Comparison of ENCODE assay signal across 8 mouse cellular contexts in the genomic region with DNA sequence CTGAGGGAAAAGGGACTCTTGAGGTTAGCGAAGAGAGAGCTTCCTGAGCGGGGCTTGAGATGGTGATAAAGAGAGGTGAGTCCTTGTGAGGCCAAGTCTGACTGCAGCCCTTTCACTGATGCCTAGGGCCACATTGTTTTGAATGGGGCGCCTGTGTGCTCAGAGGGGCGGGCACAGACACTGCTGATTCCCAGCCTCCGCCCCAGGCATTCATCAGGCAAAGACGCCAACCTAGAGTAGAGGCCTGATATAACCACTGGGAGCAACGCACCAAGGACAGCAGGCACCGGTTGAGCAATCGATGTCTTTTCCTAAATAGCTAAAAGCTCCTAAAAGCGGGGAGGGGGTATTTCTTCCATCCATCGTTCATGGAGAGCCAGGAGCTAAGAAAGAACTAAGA. TPM values are rescaled to one million over a fixed set of nuclear protein-coding genes. Genes with fewer than 3 reads are reported as not detected.
DNase-seq lines count a peak whose midpoint lies in the region; ATAC-seq and TF ChIP-seq lines count a peak whose summit lies in the region.

No protein-coding gene starts in this region.

- H3K4me3 ChIP-seq in forebrain, embryonic 12.5 days (replicated peaks) = no peak overlapping the region
- H3K4me3 ChIP-seq in forebrain, embryonic 14.5 days (ENCODE audit: low read depth, low read length) = no peak overlapping the region
- H3K4me3 ChIP-seq in lung, postnatal 0 days (ENCODE audit: low read depth, low read length) = no peak overlapping the region
- no peak overlapping the region for H3K4me3 ChIP-seq in forebrain, embryonic 15.5 days
- no peak overlapping the region for H3K4me3 ChIP-seq in neural tube, embryonic 15.5 days (replicated peaks)

- no peak for DNase-seq in forebrain, embryonic 14.5 days (ENCODE audit: low spot score)
- no peak for DNase-seq in lung, postnatal 0 days (ENCODE audit: low spot score)
- DNase-seq in lung, postnatal 4 days = no peak
- no peak for DNase-seq in gastrocnemius, postnatal 4 days (ENCODE audit: low spot score in 2 of 2)

- WGBS in forebrain, embryonic 12.5 days = 36% methylated on average over 11 of the region's 11 CpGs
- WGBS in forebrain, embryonic 14.5 days = 30% methylated on average over 11 of the region's 11 CpGs
- WGBS in lung, postnatal 0 days = 59% methylated on average over 11 of the region's 11 CpGs
- WGBS in forebrain, embryonic 15.5 days = 31% methylated on average over 11 of the region's 11 CpGs
- 36% methylated on average over 11 of the region's 11 CpGs for WGBS in neural tube, embryonic 15.5 days

- no peak for TF ChIP-seq EP300 in lung, postnatal 0 days (IDR thresholded peaks at IDR 0.05)

- H3K9ac ChIP-seq in forebrain, embryonic 12.5 days = peak overlapping the region; percentile 27; the same call in 1 of the 2 replicates
- H3K9ac ChIP-seq in forebrain, embryonic 14.5 days (ENCODE audit: low read length) = no peak overlapping the region
- no peak overlapping the region for H3K9ac ChIP-seq in lung, postnatal 0 days (replicated peaks; ENCODE audit: low read depth)
- H3K9ac ChIP-seq in forebrain, embryonic 15.5 days (replicated peaks) = no peak overlapping the region
- H3K9ac ChIP-seq in neural tube, embryonic 15.5 days (replicated peaks) = no peak overlapping the region

- no peaks in the 10 kb centered on the region for H3K9me3 ChIP-seq in forebrain, embryonic 12.5 days
- no peaks in the 10 kb centered on the region for H3K9me3 ChIP-seq in forebrain, embryonic 14.5 days (replicated peaks; ENCODE audit: control insufficient read depth, low read length)
- H3K9me3 ChIP-seq in lung, postnatal 0 days (ENCODE audit: low read length) = no peaks in the 10 kb centered on the region
- H3K9me3 ChIP-seq in forebrain, embryonic 15.5 days = no peaks in the 10 kb centered on the region
- no peaks in the 10 kb centered on the region for H3K9me3 ChIP-seq in neural tube, embryonic 15.5 days (replicated peaks)

- peaks cover 16% of the 10 kb centered on the region for H3K4me1 ChIP-seq in forebrain, embryonic 12.5 days
- H3K4me1 ChIP-seq in forebrain, embryonic 14.5 days (ENCODE audit: control insufficient read depth, insufficient read depth, low read length) = no peaks in the 10 kb centered on the region
- H3K4me1 ChIP-seq in lung, postnatal 0 days (ENCODE audit: insufficient read depth, low read depth, low read length) = no peaks in the 10 kb centered on the region
- peaks cover 8% of the 10 kb centered on the region for H3K4me1 ChIP-seq in forebrain, embryonic 15.5 days
- H3K4me1 ChIP-seq in neural tube, embryonic 15.5 days = peaks cover 8% of the 10 kb centered on the region

- H3K27ac ChIP-seq in forebrain, embryonic 12.5 days = no peak overlapping the region
- no peak overlapping the region for H3K27ac ChIP-seq in forebrain, embryonic 14.5 days (ENCODE audit: low read depth, low read length)
- no peak overlapping the region for H3K27ac ChIP-seq in lung, postnatal 0 days (ENCODE audit: low read length)
- H3K27ac ChIP-seq in forebrain, embryonic 15.5 days (replicated peaks) = no peak overlapping the region
- H3K27ac ChIP-seq in neural tube, embryonic 15.5 days (replicated peaks) = no peak overlapping the region

- peaks cover 10% of the 10 kb centered on the region; the same call in 1 of the 2 replicates for H3K27me3 ChIP-seq in forebrain, embryonic 12.5 days
- no peaks in the 10 kb centered on the region for H3K27me3 ChIP-seq in forebrain, embryonic 14.5 days (replicated peaks; ENCODE audit: control insufficient read depth, insufficient read depth, low read length)
- H3K27me3 ChIP-seq in lung, postnatal 0 days (replicated peaks; ENCODE audit: insufficient read depth, low read length) = no peaks in the 10 kb centered on the region
- H3K27me3 ChIP-seq in forebrain, embryonic 15.5 days = no peaks in the 10 kb centered on the region
- H3K27me3 ChIP-seq in neural tube, embryonic 15.5 days (replicated peaks) = peaks cover 12% of the 10 kb centered on the region; the same call in 1 of the 2 replicates

- ATAC-seq in forebrain, embryonic 12.5 days (ENCODE audit: low FRiP score) = no peak
- ATAC-seq in forebrain, embryonic 14.5 days = no peak
- ATAC-seq in lung, postnatal 0 days = no peak
- ATAC-seq in forebrain, embryonic 15.5 days (replicated peaks) = no peak
- ATAC-seq in neural tube, embryonic 15.5 days (ENCODE audit: low FRiP score) = no peak
- no peak for ATAC-seq in monocyte, adult 5-6 weeks (replicated peaks; ENCODE audit: insufficient number of reproducible peaks, low FRiP score, low TSS enrichment, poor library complexity, severe bottlenecking)

- no peak for TF ChIP-seq CTCF in lung, postnatal 0 days (IDR thresholded peaks at IDR 0.05)

- peak overlapping the region; percentile 36; the same call in 1 of the 2 replicates for H3K4me2 ChIP-seq in forebrain, embryonic 12.5 days
- no peak overlapping the region; the same call in 1 of the 2 replicates for H3K4me2 ChIP-seq in forebrain, embryonic 14.5 days (ENCODE audit: low read length)
- peak overlapping the region; percentile 37; the same call in 1 of the 2 replicates for H3K4me2 ChIP-seq in lung, postnatal 0 days (replicated peaks; ENCODE audit: low read depth, low read length)
- peak overlapping the region; percentile 7; the same call in 1 of the 2 replicates for H3K4me2 ChIP-seq in forebrain, embryonic 15.5 days (replicated peaks)
- H3K4me2 ChIP-seq in neural tube, embryonic 15.5 days = peak overlapping the region; percentile 32; the same call in 1 of the 2 replicates

- H3K36me3 ChIP-seq in forebrain, embryonic 12.5 days (replicated peaks) = no peaks in the 10 kb centered on the region
- H3K36me3 ChIP-seq in forebrain, embryonic 14.5 days (ENCODE audit: control insufficient read depth, insufficient read depth, low read length) = no peaks in the 10 kb centered on the region
- no peaks in the 10 kb centered on the region for H3K36me3 ChIP-seq in lung, postnatal 0 days (ENCODE audit: insufficient read depth, low read length)
- H3K36me3 ChIP-seq in forebrain, embryonic 15.5 days = no peaks in the 10 kb centered on the region
- H3K36me3 ChIP-seq in neural tube, embryonic 15.5 days = no peaks in the 10 kb centered on the region

RNA-seq across cellular contexts. Expression of a gene that starts 49.8 kb away (rescaled TPM):
- 113 TPM in 2 replicates for polyA plus RNA-seq in forebrain, embryonic 12.5 days (2016; fragmentation: Nextera tagmentation; extraction: Ambion mirVana)
- 80.6 and 82.0 TPM in 2 replicates for polyA plus RNA-seq in forebrain, embryonic 14.5 days (2014; fragmentation: Nextera tagmentation; extraction: Ambion mirVana)
- 59.4 and 59.8 TPM in 2 replicates for polyA plus RNA-seq in lung, postnatal 0 days (2015; fragmentation: Nextera tagmentation; extraction: Ambion mirVana)
- polyA plus RNA-seq in forebrain, embryonic 15.5 days (2015; fragmentation: Nextera tagmentation; extraction: Ambion mirVana) = 69.1 and 70.9 TPM in 2 replicates
- polyA plus RNA-seq in neural tube, embryonic 15.5 days (2015; fragmentation: Nextera tagmentation; extraction: Ambion mirVana) = 70.2 and 71.1 TPM in 2 replicates
- 100 to 1,000 TPM in 1 of 2 experiments, 10 to 100 TPM in 1; 93.3 to 108 TPM for total RNA-seq in gastrocnemius, postnatal 4 days (2021)
- total RNA-seq in monocyte, adult 5-6 weeks (2017) = 125 to 133 TPM (median 129 TPM) in 3 replicates
